Mouse (Mus musculus): Measurements from ENCODE around the gene Shisa9.

DNA sequence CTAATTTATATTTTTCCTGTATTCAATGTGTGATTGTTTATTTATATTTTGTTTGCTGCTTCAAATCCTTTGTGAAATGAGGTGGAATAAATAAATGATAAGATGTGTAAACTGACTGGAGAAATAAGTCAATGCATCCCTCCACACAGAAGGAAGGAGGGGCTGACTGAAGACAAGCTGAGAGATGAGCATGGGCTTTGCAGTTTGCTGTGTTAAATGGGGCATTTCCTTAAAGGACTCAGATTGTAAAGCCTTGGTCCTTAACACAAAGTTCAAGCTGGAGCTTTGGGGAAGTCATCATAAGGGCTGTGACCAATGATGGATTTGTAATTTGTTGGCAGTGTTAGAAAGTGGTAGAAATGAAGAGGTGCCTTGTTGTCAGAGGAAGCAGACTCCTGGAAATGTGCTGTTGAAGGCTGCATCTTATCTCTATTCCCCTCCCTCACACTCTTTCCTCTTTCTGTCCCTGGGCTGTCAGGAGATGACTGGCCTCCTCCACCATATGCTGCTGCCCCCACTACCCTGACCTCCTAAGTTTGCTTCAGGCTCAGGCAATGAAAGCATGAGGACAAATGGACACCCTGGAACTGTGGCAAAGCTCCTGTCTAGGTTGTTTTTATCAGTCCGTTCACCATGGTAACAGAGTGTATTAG, 36.3 kb downstream of the Shisa9 start:
- TF ChIP-seq CTCF (IDR thresholded peaks at IDR 0.05; ENCODE audit: control insufficient read depth, insufficient read depth, insufficient replicate concordance, low read depth, low read length) (no peak), POLR2A (IDR thresholded peaks at IDR 0.05; ENCODE audit: control insufficient read depth, low read depth, low read length) (no peak)

Measured in testis, adult 2 months (tissue).